Comparison of ENCODE assay signal across 7 mouse cellular contexts in the genomic region with DNA sequence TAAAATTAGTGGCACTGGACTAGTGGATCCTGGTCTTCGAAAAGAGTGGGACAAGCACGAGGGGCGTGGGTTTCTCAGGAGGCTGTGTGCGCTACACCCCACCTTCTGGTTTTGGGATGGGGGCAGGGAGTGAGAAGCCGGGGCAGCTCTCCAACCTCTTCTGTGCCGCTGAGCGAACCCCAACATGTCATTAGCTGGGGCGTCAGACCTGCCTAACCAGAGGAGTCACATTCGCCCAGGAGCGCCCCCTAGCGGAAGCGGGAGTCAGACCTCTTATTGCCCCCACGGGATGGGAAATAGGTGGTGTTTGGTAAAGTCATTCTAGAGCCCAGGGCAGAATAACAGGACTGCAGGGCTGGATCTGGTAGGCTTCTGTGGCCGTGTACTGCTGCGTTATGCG. TPM values are rescaled to one million over a fixed set of nuclear protein-coding genes. Genes with fewer than 3 reads are reported as not detected.
DNase-seq lines count a peak whose midpoint lies in the region; ATAC-seq and TF ChIP-seq lines count a peak whose summit lies in the region.

No protein-coding gene starts in this region.

- peaks cover 20% of the 10 kb centered on the region; the same call in 1 of the 2 replicates for H3K4me1 ChIP-seq in hindbrain, embryonic 14.5 days (replicated peaks; ENCODE audit: control insufficient read depth, insufficient read depth, low read length)
- peaks cover 5% of the 10 kb centered on the region for H3K4me1 ChIP-seq in small intestine, adult 2 months (ENCODE audit: control insufficient read depth, insufficient read depth, insufficient read length, low read length)

- peak overlapping the region; percentile 52; the same call in 1 of the 2 replicates for H3K9ac ChIP-seq in hindbrain, embryonic 14.5 days

- H3K4me3 ChIP-seq in hindbrain, embryonic 14.5 days (replicated peaks; ENCODE audit: low read length): peak overlapping the region; percentile 72
- peak overlapping the region; percentile 73 for H3K4me3 ChIP-seq in small intestine, adult 2 months (ENCODE audit: low read depth, low read length)

- no peak for ATAC-seq in hindbrain, embryonic 14.5 days (ENCODE audit: low FRiP score)
- ATAC-seq in megakaryocyte, adult 5-6 weeks (ENCODE audit: poor library complexity, severe bottlenecking): peak; percentile 34

- DNase-seq in T-cell, adult 2 months (ENCODE audit: low spot score): peak; percentile 83
- DNase-seq in cerebellum, adult 8-10 months: peak; percentile 73
- DNase-seq in gastrocnemius, adult 18-20 months (ENCODE audit: low spot score): peak; percentile 84
- DNase-seq in hindbrain, embryonic 14.5 days (ENCODE audit: low spot score): peak; percentile 50
- peak; percentile 64 to 68 for DNase-seq in left cerebral cortex, adult 8-10 months (ENCODE audit: low spot score in 2 of 2)

- H3K27me3 ChIP-seq in hindbrain, embryonic 14.5 days (ENCODE audit: control insufficient read depth, insufficient read depth, low read length): no peaks in the 10 kb centered on the region
- no peaks in the 10 kb centered on the region for H3K27me3 ChIP-seq in small intestine, adult 2 months (ENCODE audit: control insufficient read depth, insufficient read depth, low read length)

- TF ChIP-seq CTCF in small intestine, adult 2 months (IDR thresholded peaks at IDR 0.05; ENCODE audit: extremely low read depth, insufficient read length, insufficient replicate concordance, low read depth, low read length): peak; percentile 89; the same call in 1 of the 2 replicates

- TF ChIP-seq POLR2A in small intestine, adult 2 months (IDR thresholded peaks at IDR 0.05; ENCODE audit: low read depth, low read length): no peak

- 0 out of 2 replicates have a peak, but pooled peaks cover 3% of the 10 kb centered on the region for H3K36me3 ChIP-seq in hindbrain, embryonic 14.5 days (replicated peaks; ENCODE audit: control insufficient read depth, insufficient read depth)
- no peaks in the 10 kb centered on the region for H3K36me3 ChIP-seq in small intestine, adult 2 months (ENCODE audit: control insufficient read depth, insufficient read depth, low read length)

- WGBS in hindbrain, embryonic 14.5 days: 12% methylated on average over 16 of the region's 16 CpGs
- WGBS in small intestine, adult 2 months: 3% methylated on average over 16 of the region's 16 CpGs

- peak overlapping the region; percentile 85 for H3K4me2 ChIP-seq in hindbrain, embryonic 14.5 days (replicated peaks)

- no peak overlapping the region for H3K27ac ChIP-seq in hindbrain, embryonic 14.5 days
- H3K27ac ChIP-seq in small intestine, adult 2 months (ENCODE audit: insufficient read depth, low read depth, low read length): no peak overlapping the region; the same call in 1 of the 2 replicates

- no peaks in the 10 kb centered on the region for H3K9me3 ChIP-seq in hindbrain, embryonic 14.5 days (ENCODE audit: control insufficient read depth, low read length)

RNA-seq across cellular contexts. Expression of a gene that starts 2.2 kb away (rescaled TPM):
- total RNA-seq in gastrocnemius, adult 18-20 months (2021): 1 to 10 TPM; 3.6 to 5.3 TPM
- 2.4 and 2.6 TPM in 2 replicates for polyA plus RNA-seq in hindbrain, embryonic 14.5 days (2014; fragmentation: Nextera tagmentation; extraction: Ambion mirVana)
- total RNA-seq in left cerebral cortex, adult 8-10 months (2022): 1 to 10 TPM; 3.9 to 7.7 (median 5.9) TPM
- 4.1 and 4.2 TPM in 2 replicates for total RNA-seq in megakaryocyte, adult 5-6 weeks (2015)
- 0.45 TPM in 1 of 2 replicates, not detected in the other for total RNA-seq in megakaryocyte, adult 5-6 weeks (2017)
- 6.2 and 10.4 TPM in 2 replicates for polyA plus RNA-seq in small intestine, adult 2 months (2012; rRNA removed)

RNA-seq across cellular contexts. Expression of a gene that starts 2.4 kb away (rescaled TPM):
- total RNA-seq in gastrocnemius, adult 18-20 months (2021): 10 to 100 TPM; 10.8 to 11.4 TPM
- polyA plus RNA-seq in hindbrain, embryonic 14.5 days (2014; fragmentation: Nextera tagmentation; extraction: Ambion mirVana): 17.0 TPM in 2 replicates
- 10 to 100 TPM; 16.3 to 20.4 (median 17.4) TPM for total RNA-seq in left cerebral cortex, adult 8-10 months (2022)
- total RNA-seq in megakaryocyte, adult 5-6 weeks (2015): 3.4 TPM in 2 replicates
- total RNA-seq in megakaryocyte, adult 5-6 weeks (2017): 9.0 and 11.5 TPM in 2 replicates
- polyA plus RNA-seq in small intestine, adult 2 months (2012; rRNA removed): 2.0 and 2.5 TPM in 2 replicates

RNA-seq across cellular contexts. Expression of a gene that starts 17.1 kb away (rescaled TPM):
- 10 to 100 TPM; 30.0 to 30.8 TPM for total RNA-seq in gastrocnemius, adult 18-20 months (2021)
- polyA plus RNA-seq in hindbrain, embryonic 14.5 days (2014; fragmentation: Nextera tagmentation; extraction: Ambion mirVana): 82.6 and 86.1 TPM in 2 replicates
- total RNA-seq in left cerebral cortex, adult 8-10 months (2022): 10 to 100 TPM; 34.9 to 42.8 (median 38.6) TPM
- 18.9 and 26.4 TPM in 2 replicates for total RNA-seq in megakaryocyte, adult 5-6 weeks (2015)
- total RNA-seq in megakaryocyte, adult 5-6 weeks (2017): 17.5 and 21.4 TPM in 2 replicates
- 9.3 and 17.5 TPM in 2 replicates for polyA plus RNA-seq in small intestine, adult 2 months (2012; rRNA removed)

RNA-seq across cellular contexts. Expression of a gene that starts 20.1 kb away (rescaled TPM):
- 10 to 100 TPM in 1 of 2 experiments, 1 to 10 TPM in 1; 9.0 to 10.6 TPM for total RNA-seq in gastrocnemius, adult 18-20 months (2021)
- polyA plus RNA-seq in hindbrain, embryonic 14.5 days (2014; fragmentation: Nextera tagmentation; extraction: Ambion mirVana): 15.6 and 16.5 TPM in 2 replicates
- 10 to 100 TPM; 25.7 to 36.8 (median 31.0) TPM for total RNA-seq in left cerebral cortex, adult 8-10 months (2022)
- total RNA-seq in megakaryocyte, adult 5-6 weeks (2015): 4.9 and 5.7 TPM in 2 replicates
- total RNA-seq in megakaryocyte, adult 5-6 weeks (2017): 12.6 and 19.2 TPM in 2 replicates
- 21.0 and 31.2 TPM in 2 replicates for polyA plus RNA-seq in small intestine, adult 2 months (2012; rRNA removed)

RNA-seq across cellular contexts. Expression of a gene that starts 42.2 kb away (rescaled TPM):
- under 1 TPM in 1 of 2 experiments, not detected in 1; 0.21 TPM for total RNA-seq in gastrocnemius, adult 18-20 months (2021)
- 0.78 and 1.1 TPM in 2 replicates for polyA plus RNA-seq in hindbrain, embryonic 14.5 days (2014; fragmentation: Nextera tagmentation; extraction: Ambion mirVana)
- total RNA-seq in left cerebral cortex, adult 8-10 months (2022): 1 to 10 TPM; 4.5 to 5.9 (median 5.1) TPM
- total RNA-seq in megakaryocyte, adult 5-6 weeks (2015): 0.09 TPM in 1 of 2 replicates, not detected in the other
- not detected in 2 replicates for total RNA-seq in megakaryocyte, adult 5-6 weeks (2017)
- 2.6 and 3.5 TPM in 2 replicates for polyA plus RNA-seq in small intestine, adult 2 months (2012; rRNA removed)
